Mouse (Mus musculus): ENCODE results near the gene Nup93.

Nup93 gene

GRCm38 (mm10) chr8:94268359-94268890 lies 54.1 kb downstream of the Nup93 start:
- DNase-seq (ENCODE audit: low spot score) = no peak

DNA sequence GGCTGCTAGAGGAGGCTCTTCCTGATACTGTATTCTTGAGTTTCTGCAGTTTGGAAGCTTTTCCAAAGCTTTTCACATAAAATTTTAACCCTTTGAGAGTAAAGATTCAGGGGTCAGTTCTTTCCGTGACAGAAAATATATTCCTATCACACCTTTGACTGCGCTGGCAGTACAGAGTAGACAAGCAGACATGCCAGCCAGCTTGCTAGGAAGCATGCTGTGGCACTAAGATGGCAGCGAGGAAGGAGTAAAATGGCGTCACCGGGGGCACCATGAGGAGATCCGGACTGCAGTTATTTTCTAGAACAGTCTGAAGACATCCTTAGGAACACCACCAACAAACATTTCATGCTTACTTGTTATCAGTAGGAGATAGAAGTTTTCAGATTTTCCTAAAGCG lies 55.9 kb downstream of the Nup93 start:
- no peak for DNase-seq (ENCODE audit: low spot score)

- no peak for DNase-seq (ENCODE audit: low spot score)
These were observed 56.7 kb downstream of the Nup93 start for GRCm38 (mm10) chr8:94271102-94271501.

DNA sequence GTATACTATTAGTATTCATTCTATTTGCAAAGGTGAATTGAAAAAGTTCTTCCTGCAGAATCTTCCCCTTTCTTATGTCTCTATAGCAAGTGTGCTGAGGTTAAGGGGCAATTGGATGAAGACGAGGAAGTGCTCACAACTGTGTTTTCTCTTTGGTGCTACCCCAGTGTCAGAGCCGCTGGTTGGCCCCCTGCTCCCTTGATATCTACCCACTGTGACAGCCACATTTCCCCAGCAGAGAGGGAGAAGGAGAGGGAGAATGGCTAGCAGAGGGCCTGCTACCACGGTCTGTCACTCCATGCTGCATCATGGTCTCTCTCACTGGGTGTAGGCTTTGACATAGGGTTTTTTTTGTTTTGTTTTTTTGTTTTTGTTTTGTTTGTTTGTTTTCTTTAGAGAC lies 58.2 kb downstream of the Nup93 start:
- DNase-seq (ENCODE audit: low spot score) = no peak

DNA sequence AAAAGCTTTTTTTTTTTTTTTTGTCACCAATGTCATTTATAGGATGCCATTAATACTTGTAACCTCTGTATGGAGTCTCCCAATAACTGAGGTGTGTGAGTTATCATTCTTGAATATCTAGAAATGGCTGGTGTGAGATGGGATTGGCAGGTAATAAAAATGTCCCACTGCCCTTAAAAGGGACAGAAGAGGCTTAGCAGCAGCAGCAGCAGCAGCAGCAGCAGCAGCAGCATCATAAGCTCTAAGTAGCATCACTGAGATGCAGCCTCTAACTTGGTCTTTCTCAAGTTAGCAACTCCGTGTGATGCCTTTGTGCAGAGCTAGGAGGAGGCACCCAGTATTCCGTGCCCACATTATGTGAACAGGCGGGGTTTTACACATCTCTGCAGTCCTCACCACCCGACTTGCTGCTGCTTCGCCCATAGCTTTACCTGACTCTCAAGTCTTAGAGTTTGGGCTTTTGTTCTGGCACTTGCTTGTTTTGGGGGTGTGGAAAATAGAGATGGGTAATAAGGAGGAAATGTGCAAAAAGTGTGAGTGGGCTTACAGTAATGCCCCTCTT lies 59.0 kb downstream of the Nup93 start:
- DNase-seq (ENCODE audit: low spot score) = no peak

- no peak for DNase-seq (ENCODE audit: low spot score)
These were observed 59.7 kb downstream of the Nup93 start for GRCm38 (mm10) chr8:94274030-94274429.

DNA sequence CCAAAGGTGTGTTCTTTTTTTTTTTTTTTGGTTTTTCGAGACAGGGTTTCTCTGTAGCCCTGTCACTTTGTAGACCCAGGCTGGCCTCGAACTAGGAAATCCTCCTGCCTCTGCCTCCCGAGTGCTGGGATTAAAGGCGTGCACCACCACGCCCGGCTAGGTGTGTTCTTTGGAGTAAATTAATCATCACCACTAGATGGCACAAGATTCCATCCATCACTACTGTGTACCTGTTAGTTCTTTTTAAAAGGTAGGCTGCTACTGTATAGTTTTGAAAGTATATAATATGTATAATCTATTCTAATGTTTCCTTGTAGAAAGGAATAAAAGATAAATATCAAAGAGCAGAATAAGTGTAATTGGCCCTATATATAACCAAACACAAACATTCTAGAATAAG lies 63.9 kb downstream of the Nup93 start:
- DNase-seq (ENCODE audit: low spot score) = no peak

DNA sequence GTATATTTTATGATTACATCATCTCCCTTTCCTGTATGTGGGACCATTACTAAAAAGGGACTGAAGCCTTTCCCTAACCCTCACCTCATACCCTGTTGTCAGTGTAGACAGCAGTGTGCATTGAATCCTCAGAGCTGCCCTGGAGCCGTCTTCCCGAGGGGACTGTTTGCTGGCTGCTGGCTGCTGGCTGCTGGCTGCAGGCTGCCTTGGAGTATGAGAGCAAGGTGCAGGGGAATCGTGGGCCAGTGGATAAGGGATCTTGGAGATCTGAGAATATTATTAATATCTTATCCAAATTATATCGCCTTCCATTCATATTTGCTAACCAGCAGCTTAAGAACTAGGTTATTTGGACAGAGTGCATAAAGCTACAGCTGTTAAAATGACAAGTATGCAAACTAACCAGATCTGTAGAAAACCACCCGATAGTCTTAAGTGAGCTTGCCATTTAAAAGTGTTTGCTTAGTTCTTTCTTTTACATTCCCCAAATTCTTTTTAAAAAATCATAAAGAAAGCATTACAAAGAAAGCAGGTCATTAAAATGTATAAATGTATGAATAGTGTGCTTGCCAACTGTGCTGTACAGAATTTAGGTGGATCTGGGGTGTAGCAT lies 65.7 kb downstream of the Nup93 start:
- no peak for DNase-seq (ENCODE audit: low spot score)

DNA sequence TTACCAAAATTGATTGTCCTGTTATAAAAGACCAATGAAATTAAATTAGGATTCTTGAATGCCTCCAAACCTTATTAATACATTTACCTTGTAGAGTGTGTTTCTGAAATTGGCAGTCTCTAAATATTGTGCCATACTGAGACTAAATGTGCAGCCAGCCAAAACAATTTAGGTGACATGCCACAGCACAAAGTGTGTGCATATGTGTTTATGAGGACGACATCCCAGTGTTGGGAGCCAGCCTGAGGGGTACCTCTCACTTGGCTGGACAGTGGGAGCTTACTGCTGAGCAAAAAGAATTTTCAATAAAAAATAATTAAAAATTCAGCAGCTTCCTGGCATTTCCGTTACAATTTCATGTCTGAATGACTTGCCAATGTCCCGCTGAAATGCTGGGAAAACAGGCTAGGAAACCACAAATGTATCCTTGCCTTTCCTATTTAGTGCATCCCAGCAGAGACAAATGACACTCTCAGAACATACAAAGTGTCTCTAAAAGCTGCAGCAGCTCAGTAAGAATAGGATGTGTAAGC lies 68.2 kb downstream of the Nup93 start:
- no peak for DNase-seq (ENCODE audit: low spot score)

- DNase-seq (ENCODE audit: low spot score) = no peak
These were observed 69.8 kb downstream of the Nup93 start for GRCm38 (mm10) chr8:94284204-94284603.

DNA sequence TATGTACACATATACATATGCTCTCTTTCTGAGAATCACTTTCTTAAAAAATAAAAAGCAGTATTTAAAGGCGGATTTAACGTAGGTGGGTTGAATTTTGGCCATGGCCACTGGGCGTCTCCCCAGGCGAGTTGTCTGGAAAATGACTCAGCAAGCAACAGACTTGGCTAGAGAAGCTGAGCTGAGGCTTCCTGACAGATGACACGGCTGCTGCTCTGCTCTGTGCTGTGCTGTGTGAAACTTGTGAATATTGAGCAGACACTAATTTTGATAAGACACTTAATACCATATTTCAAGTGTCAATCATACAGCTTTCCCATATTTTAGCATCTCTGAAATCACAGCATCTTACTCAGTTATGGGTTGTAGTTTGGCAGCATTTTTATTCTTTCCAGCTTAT lies 76.2 kb downstream of the Nup93 start:
- DNase-seq (ENCODE audit: low spot score) = peak; percentile 26

GRCm38 (mm10) chr8:94292072-94292471 lies 77.7 kb downstream of the Nup93 start:
- DNase-seq (ENCODE audit: low spot score) = no peak

DNA sequence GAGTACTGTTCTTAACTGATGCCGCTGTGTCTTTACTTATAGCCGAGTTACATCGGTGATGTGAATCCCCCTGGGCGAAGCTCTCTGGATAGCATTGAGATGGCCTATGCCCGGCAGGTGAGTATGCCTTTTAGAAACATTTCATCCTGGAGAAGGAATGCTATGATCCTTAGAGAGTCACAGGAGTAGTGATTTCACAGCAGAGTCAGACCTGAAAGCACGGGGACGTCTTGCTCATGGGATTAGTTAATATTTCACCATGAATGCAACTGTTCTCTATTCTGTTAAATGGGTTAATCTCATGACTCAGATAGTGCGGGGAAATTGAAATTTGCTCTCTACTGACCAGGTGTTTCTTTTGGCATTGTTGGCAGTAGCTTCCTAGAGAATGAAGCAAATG lies 78.3 kb downstream of the Nup93 start:
- no peak for DNase-seq (ENCODE audit: low spot score)

- no peak for DNase-seq (ENCODE audit: low spot score)
These were observed 81.3 kb downstream of the Nup93 start for GRCm38 (mm10) chr8:94295687-94296086.

DNA sequence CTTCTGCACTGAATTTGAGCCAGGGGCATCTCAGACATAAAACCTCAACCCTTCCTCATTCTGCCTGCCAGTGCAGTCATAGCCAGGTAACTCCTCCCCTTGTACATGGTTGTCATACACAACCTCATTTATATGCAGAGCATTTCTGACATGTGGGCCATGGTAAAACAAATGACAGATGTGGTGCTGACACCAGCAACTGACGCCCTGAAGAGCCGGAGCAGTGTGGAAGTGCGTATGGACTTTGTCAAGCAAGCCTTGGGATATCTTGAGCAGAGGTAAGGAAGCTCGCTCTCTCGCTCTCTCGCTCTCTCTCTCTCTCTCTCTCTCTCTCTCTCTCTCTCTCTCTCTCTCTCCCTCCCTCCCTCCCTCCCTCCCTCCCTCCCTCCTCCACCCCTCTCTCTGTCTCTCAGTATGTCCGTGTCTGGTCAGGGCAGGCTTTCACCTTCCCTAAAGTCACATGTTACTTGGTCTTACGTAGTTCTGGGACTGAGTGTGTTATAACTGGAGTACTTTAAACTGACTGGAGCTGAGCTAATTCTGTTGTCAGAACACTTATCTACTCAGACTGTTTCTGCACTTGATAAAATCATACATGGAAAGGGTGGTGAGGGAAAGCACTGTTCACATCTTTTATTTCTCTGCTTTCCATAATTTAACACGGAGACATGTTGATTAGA lies 82.1 kb downstream of the Nup93 start:
- no peak for DNase-seq (ENCODE audit: low spot score)

DNA sequence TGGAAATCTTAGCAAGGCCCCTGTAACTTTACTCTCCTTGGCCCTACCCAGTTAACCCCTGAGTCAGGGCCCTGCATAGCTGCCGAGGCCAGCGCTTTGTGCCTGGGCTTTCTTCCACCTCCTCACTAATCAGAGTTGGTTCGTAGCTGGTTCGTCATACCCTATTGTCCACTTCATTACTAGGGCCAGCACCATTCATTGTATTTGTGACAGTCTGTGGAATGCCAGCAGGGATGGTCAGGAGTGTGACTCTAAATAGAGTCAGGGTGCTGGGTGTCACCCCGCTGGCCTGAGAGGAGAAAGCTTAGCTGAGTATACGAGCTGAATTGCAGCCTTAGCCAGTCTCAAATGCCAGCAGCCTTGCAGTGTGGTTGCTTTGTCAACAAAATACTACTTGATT lies 82.7 kb downstream of the Nup93 start:
- DNase-seq (ENCODE audit: low spot score) = no peak

GRCm38 (mm10) chr8:94300809-94301208 lies 86.4 kb downstream of the Nup93 start:
- no peak for DNase-seq (ENCODE audit: low spot score)

DNA sequence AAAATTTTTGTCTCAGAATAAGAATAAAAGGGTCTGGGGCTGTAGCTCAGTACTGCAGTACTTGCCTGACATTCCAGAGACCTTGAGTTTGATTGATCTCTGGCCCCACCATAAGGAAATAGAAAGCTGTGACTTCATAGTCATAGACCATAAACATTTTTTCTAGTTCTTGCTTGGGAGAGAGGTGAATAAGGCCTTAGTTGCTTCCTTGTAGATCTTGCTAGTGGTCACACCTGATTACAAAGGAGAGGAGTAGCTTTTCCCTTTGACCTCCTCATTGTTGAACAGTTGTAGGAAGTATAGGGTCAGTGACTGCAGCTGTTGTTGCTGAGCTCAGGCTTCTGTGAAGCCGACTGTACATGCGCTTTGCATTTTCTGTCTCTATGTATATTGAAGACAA lies 90.0 kb downstream of the Nup93 start:
- DNase-seq (ENCODE audit: low spot score) = no peak

DNA sequence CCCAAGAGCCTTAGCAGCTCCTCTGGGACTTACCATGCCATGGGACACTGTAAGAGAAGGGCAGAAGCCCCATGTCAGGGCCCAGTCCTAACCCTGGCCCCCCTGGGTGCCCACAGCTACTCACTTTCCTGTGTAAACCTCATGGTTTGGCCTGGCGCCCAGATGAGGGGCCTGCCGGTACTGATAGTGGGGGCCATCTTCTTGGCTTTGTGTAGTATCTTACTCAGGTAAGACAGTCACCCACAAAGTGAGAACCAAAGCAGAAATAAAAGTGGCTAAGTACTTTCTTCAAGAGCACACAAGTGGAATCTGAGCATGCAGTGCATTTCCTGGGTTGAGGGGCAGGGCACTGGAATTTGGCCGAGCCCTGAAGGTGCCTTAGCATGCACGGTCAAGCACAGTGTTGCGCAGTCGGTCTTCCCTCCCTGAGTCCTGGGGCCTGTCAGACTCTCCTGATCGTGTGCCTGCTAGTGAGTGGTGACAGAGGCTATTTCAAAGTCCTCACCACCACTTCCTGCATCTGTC lies 92.7 kb downstream of the Nup93 start:
- DNase-seq (ENCODE audit: low spot score) = peak; percentile 48

DNA sequence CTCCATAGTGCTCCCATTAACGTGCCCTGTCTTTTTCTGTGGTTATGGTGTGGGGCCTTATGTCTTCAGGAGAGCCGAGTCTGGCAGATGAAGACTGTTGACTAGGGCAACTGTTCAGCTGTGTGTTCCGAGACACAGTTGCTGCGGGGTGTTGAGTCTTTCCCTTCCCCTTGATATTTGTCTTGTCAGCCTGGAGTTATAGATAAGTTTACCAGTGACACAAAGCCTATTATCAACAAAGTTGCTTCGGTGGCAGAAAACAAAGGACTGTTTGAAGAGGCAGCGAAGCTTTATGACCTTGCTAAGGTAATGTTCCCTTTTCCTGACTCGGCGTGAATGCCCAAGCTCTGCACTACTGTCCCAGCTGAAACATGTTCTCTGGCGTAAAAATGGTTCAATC lies 93.3 kb downstream of the Nup93 start:
- no peak for DNase-seq (ENCODE audit: low spot score)

- no peak for DNase-seq (ENCODE audit: low spot score)
These were observed 99.7 kb downstream of the Nup93 start for GRCm38 (mm10) chr8:94314069-94314468.

DNA sequence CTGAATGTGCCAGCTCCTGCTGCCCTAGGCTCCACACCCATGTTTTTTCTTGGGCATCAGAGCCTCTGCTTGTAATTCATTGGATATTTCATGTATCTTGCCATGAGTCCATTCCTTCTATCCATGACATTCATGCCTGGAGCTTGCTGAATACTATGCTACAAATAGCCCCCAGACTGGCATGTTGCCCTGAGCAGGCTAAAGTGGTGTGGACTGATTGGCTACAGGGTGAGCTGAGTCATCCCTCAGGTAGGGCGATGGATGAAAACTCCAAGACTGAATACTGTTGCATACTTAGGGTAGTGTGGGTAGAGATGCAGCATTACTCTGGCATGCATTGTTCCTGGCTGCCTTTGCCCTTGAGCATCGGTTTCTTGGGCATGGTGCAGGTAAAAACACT lies 102.9 kb downstream of the Nup93 start:
- DNase-seq (ENCODE audit: low spot score) = no peak

GRCm38 (mm10) chr8:94317691-94318090 lies 103.3 kb downstream of the Nup93 start:
- DNase-seq (ENCODE audit: low spot score) = no peak

Data from c-Kit-positive CD71-positive TER-119-positive erythroid progenitor cells, embryonic 14.5 days (primary cell).